Mouse (Mus musculus): Measurements from ENCODE around the gene Gabrd. TPM values are rescaled to one million over a fixed set of nuclear protein-coding genes. Genes with fewer than 3 reads are reported as not detected.
"Not testable (repeated sequence)": the region's sequence is repeated elsewhere in the genome, so short reads cannot be mapped to it uniquely, and the experiment has no call there.

Gabrd gene
- not detected for total RNA-seq (2021)

GRCm38 (mm10) chr4:155397511-155398221 is at the start of gene Gabrd:
Gabrd (minus strand) TSS chr4:155398112.
- intact Hi-C loops (cut with DNase I): no loop called here
- peak; percentile 35 to 62 for DNase-seq

- intact Hi-C loops (cut with DNase I): no loop called here
- DNase-seq: no peak
These were observed 44.9 kb upstream of the Gabrd start for GRCm38 (mm10) chr4:155442808-155443207.

- no peak for DNase-seq
- intact Hi-C loops (cut with DNase I): no loop called here
These were observed 36.1 kb upstream of the Gabrd start for GRCm38 (mm10) chr4:155433993-155434392.

GRCm38 (mm10) chr4:155432358-155432757 is 34.4 kb upstream of the Gabrd start:
- no peak for DNase-seq
- intact Hi-C loops (cut with DNase I): no loop called here

- no peak for DNase-seq
These were observed 31.3 kb upstream of the Gabrd start for GRCm38 (mm10) chr4:155429202-155429601.

GRCm38 (mm10) chr4:155428442-155428841 is 30.5 kb upstream of the Gabrd start:
- intact Hi-C loops (cut with DNase I): no loop called here
- DNase-seq: no peak

More at GRCm38 (mm10) chr4:155429202-155429601, 31.3 kb upstream of the Gabrd start:
- intact Hi-C loops (cut with DNase I): no loop called here

- intact Hi-C loops (cut with DNase I): no loop called here
- DNase-seq: no peak
These were observed 28.4 kb upstream of the Gabrd start for GRCm38 (mm10) chr4:155426272-155426671.

GRCm38 (mm10) chr4:155423988-155424387 is 26.1 kb upstream of the Gabrd start:
- intact Hi-C loops (cut with DNase I): no loop called here
- no peak for DNase-seq

- not testable (repeated sequence) for DNase-seq
These were observed 23.8 kb upstream of the Gabrd start for GRCm38 (mm10) chr4:155421412-155422370.

GRCm38 (mm10) chr4:155420137-155420536 is 22.2 kb upstream of the Gabrd start:
- no peak for DNase-seq
- intact Hi-C loops (cut with DNase I): no loop called here

More at GRCm38 (mm10) chr4:155421412-155422370, 23.8 kb upstream of the Gabrd start:
- intact Hi-C loops (cut with DNase I): not testable (repeated sequence)

- DNase-seq: no peak
- intact Hi-C loops (cut with DNase I): no loop called here
These were observed 16.8 kb upstream of the Gabrd start for GRCm38 (mm10) chr4:155414656-155415235.

- DNase-seq: no peak
- intact Hi-C loops (cut with DNase I): no loop called here
These were observed 15.9 kb upstream of the Gabrd start for GRCm38 (mm10) chr4:155413641-155414335.

GRCm38 (mm10) chr4:155412124-155412523 is 14.2 kb upstream of the Gabrd start:
- no peak for DNase-seq
- intact Hi-C loops (cut with DNase I): no loop called here

- intact Hi-C loops (cut with DNase I): loop anchor here (5.0 kb wide), 1 partner anchor 87 kb away; no protein-coding TSS in a partner anchor
- DNase-seq: peak; percentile 71 to 73
These were observed 11.3 kb upstream of the Gabrd start, which contains the start of gene Cfap74 for GRCm38 (mm10) chr4:155409058-155409776. Cfap74 (plus strand) TSS chr4:155409190.

- intact Hi-C loops (cut with DNase I): loop anchor here (5.0 kb wide), 1 partner anchor 86 kb away; no protein-coding TSS in a partner anchor
- no peak for DNase-seq
These were observed 10.8 kb upstream of the Gabrd start for GRCm38 (mm10) chr4:155408695-155409057.

- intact Hi-C loops (cut with DNase I): no loop called here
- DNase-seq: no peak
These were observed 4.6 kb upstream of the Gabrd start for GRCm38 (mm10) chr4:155402489-155402888.

GRCm38 (mm10) chr4:155401121-155401520 is 3.2 kb upstream of the Gabrd start:
- intact Hi-C loops (cut with DNase I): no loop called here
- no peak for DNase-seq

GRCm38 (mm10) chr4:155398222-155398540 is 269 bp upstream of the Gabrd start:
- DNase-seq: no peak
- intact Hi-C loops (cut with DNase I): no loop called here

- intact Hi-C loops (cut with DNase I): no loop called here
These were observed 1.2 kb downstream of the Gabrd start for GRCm38 (mm10) chr4:155396751-155397150.

GRCm38 (mm10) chr4:155395471-155395870 is 2.4 kb downstream of the Gabrd start:
- intact Hi-C loops (cut with DNase I): no loop called here
- DNase-seq: no peak

More at GRCm38 (mm10) chr4:155396751-155397150, 1.2 kb downstream of the Gabrd start:
- no peak for DNase-seq

All from heart, postnatal 36 days (tissue).